Mouse (Mus musculus) kidney, embryonic 14.5 days (tissue): ENCODE results near the gene Gm49325. TPM values are rescaled to one million over a fixed set of nuclear protein-coding genes. Genes with fewer than 3 reads are reported as not detected.

Experiments used
- ATAC-seq: fragments of 200-750 bp; cut with Nextera tagmentation; 2 replicates; pipeline ENCODE4 v1.8.0; 2017; ENCODE audit warnings: moderate number of reproducible peaks, mild to moderate bottlenecking, moderate TSS enrichment, moderate library complexity; ENCODE audit not compliant: low FRiP score, low TSS enrichment
- H3K27ac ChIP-seq: fragments of 300-500 bp; sonication (generic); 2 replicates; pipeline ENCODE4 v1.5.1; 2014; ENCODE audit warnings: low read depth, mild to moderate bottlenecking, low read length, moderate library complexity, mixed read lengths
- H3K27me3 ChIP-seq: fragments of 300-500 bp; sonication (generic); 2 replicates; pipeline ENCODE4 v1.6.1; 2014; ENCODE audit warnings: mild to moderate bottlenecking, low read length; ENCODE audit not compliant: control insufficient read depth, insufficient read depth
- H3K36me3 ChIP-seq: fragments of 300-500 bp; sonication (generic); 2 replicates; pipeline ENCODE4 v1.6.1; 2014; ENCODE audit warnings: low read length, mixed read lengths; ENCODE audit not compliant: control insufficient read depth, insufficient read depth
- H3K4me1 ChIP-seq: fragments of 300-500 bp; sonication (generic); 2 replicates; pipeline ENCODE4 v1.6.1; 2014; ENCODE audit warnings: low read length, mixed read lengths; ENCODE audit not compliant: control insufficient read depth, insufficient read depth
- H3K4me2 ChIP-seq: fragments of 300-500 bp; sonication (generic); replicated peaks from 2 replicates; pipeline ENCODE4 v1.6.1; 2014; ENCODE audit warnings: low read depth, mild to moderate bottlenecking, low read length
- H3K4me3 ChIP-seq: fragments of 300-500 bp; sonication (generic); 2 replicates; pipeline ENCODE4 v1.5.1; 2014; ENCODE audit warnings: mild to moderate bottlenecking, low read length
- H3K9ac ChIP-seq: fragments of 300-500 bp; sonication (generic); 2 replicates; pipeline ENCODE4 v1.6.1; 2014; ENCODE audit warnings: low read depth, mild to moderate bottlenecking, low read length, moderate library complexity
- H3K9me3 ChIP-seq: fragments of 300-500 bp; sonication (generic); 2 replicates; pipeline ENCODE4 v1.6.1; 2016; ENCODE audit warnings: low read length; ENCODE audit not compliant: control insufficient read depth
- WGBS: fragments of 180-500 bp; shearing (Covaris S2); extraction: QIAGEN DNeasy Blood & Tissue Kit; methylation state at CpG from one replicate; pipeline ENCODE4 v1.1.7; 2014; 5-methylcytosine and 5-hydroxymethylcytosine counted together
- polyA plus RNA-seq: library from polyadenylated mRNA; unstranded; fragments of >200 nt; fragmentation: Nextera tagmentation; extraction: Ambion mirVana; gene quantifications from 2 replicates; pipeline ENCODE4 v1.2.1, GENCODE M21; 2014

Gene Gm49325
- polyA plus RNA-seq, 1 experiment from 2014 or later = 1.2 TPM

DNA sequence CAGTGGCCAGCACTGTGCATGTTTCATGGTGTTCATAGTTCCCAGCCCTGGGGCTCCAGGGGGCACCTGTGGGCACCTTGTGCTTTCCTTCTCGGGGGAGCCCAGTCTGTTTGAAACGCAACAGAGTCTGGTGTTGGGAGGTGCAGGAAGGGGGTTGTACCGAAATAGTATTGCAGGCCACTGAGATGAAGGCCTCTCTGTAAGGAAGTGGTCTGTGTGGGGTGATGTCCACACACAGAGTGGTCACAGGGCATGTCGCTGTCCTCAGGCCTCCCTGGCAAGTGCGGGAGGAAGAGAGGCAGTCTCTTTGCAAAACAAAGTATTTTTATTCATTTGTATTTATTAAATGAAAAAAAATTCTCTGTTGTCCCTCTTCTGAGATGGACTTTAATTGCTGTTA lies 39.6 kb downstream of the Gm49325 start:
- Histone ChIP-seq H3K27me3 (no peaks in the 10 kb centered on the region), H3K4me3 (no peak overlapping the region), H3K4me1 (no peaks in the 10 kb centered on the region), H3K27ac (no peak overlapping the region), H3K36me3 (peaks cover 60% of the 10 kb centered on the region), H3K9ac (no peak overlapping the region), H3K9me3 (no peaks in the 10 kb centered on the region), H3K4me2 (no peak overlapping the region)
- ATAC-seq = no peak
- 90% methylated on average over 5 of the region's 5 CpGs for WGBS

DNA sequence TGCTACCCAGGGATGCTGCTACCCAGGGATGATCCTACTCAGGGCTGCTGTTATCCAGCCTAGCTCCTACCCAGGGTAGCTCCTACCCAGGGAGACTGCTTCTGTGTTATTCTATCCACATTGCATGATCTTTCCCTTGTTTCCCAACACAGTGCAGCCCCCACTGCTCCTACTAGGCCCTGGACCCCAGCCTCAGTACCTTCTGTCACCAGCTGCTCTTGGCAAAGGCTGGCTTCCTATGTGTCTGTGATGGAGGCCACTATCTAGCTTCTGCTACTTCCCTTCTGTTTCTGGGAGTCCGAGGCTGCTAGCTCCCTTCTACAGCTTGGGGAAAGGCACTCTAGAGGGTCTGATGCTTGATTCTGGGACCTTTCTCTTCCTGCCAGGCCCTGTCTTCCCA lies 41.5 kb downstream of the Gm49325 start:
- no peaks in the 10 kb centered on the region for H3K9me3 ChIP-seq
- H3K36me3 ChIP-seq = peaks cover 42% of the 10 kb centered on the region
- no peaks in the 10 kb centered on the region for H3K4me1 ChIP-seq
- no peak overlapping the region for H3K9ac ChIP-seq
- no peak overlapping the region for H3K4me2 ChIP-seq
- H3K4me3 ChIP-seq = no peak overlapping the region
- ATAC-seq = no peak
- H3K27ac ChIP-seq = no peak overlapping the region
- WGBS = 88% methylated on average over 1 of the region's 1 CpGs
- H3K27me3 ChIP-seq = no peaks in the 10 kb centered on the region

DNA sequence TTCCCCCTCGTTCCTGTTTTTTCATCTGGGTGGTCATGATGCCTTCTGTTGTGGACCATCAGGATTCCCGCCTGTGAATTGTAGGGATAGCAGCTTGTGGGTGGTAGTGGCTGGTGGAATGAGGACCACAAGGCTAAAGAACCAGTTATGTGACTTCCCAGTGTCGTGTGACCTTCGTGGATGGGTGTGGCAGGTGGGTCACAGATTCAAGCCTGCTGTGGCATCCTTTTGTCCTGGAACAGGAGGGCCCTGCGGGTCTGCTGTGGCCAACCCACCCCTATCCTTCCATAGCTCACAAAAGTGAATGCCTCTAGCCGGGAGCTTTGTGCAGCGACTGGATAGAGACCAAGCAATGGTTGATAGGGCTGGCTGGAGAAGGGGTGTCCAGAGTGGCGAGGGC lies 41.9 kb downstream of the Gm49325 start:
- no peaks in the 10 kb centered on the region for H3K4me1 ChIP-seq
- no peak overlapping the region for H3K9ac ChIP-seq
- no peak overlapping the region for H3K4me3 ChIP-seq
- no peaks in the 10 kb centered on the region for H3K27me3 ChIP-seq
- no peak overlapping the region for H3K27ac ChIP-seq
- no peaks in the 10 kb centered on the region for H3K9me3 ChIP-seq
- no peak overlapping the region for H3K4me2 ChIP-seq
- H3K36me3 ChIP-seq = peaks cover 39% of the 10 kb centered on the region
- ATAC-seq = no peak
- 82% methylated on average over 8 of the region's 8 CpGs for WGBS

DNA sequence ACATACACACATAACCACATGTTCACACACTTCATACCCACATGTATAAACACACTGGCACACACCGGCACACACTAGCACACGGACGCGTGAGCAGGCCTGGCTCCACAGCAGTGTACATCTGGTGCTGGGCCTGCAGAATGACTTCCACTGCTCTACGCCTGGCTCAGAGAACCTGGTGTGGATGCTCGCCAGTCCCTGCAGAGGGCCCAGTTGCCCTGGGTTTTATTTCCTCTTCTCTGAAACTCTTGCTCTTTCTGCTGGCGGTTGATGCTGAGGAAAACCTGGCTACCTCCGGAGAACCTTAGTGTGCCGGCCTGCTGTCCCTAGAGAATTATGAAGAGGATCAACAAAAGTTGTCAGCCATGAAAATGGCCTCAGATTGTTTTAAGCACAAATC lies 46.0 kb downstream of the Gm49325 start:
- Histone ChIP-seq H3K4me3 (no peak overlapping the region), H3K4me1 (no peaks in the 10 kb centered on the region), H3K4me2 (no peak overlapping the region), H3K27me3 (no peaks in the 10 kb centered on the region), H3K9me3 (no peaks in the 10 kb centered on the region), H3K9ac (no peak overlapping the region), H3K27ac (no peak overlapping the region), H3K36me3 (no peaks in the 10 kb centered on the region; the same call in 1 of the 2 replicates)
- WGBS = 91% methylated on average over 9 of the region's 9 CpGs
- ATAC-seq = no peak

DNA sequence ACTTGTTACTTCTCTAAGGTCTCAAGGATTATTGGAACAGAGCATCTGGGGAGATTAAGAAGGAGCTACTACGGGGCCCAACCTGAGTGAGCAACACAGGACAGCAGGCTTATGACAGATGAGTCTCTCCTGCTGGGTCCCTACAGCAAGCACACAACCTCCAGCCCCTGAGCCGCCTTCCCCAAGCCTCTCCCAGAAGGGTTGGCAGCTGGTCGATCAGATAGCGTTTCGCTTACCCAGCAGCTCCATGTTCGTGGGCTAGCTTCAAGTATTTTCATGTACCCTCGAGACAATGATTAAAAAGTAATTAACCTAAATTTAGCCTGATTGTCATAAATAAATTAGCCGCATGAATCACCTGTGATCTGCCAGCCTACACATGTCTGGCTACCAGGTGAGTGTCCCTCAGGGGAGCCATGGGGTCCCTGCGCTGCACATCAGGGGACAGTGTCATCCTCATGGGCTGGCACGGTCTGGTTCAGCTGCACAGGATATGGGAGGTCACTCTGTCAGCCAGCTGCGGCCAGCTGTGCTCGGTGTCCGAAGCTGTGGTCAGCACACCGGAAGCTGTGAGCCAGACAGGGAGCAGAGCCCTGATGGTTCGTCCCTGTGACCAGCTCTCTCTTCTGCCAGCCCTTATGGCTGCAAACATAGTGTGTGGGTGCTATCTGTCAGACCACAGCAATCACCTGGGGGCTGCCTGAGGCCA lies 52.4 kb downstream of the Gm49325 start:
- Histone ChIP-seq H3K9me3 (no peaks in the 10 kb centered on the region; the same call in 1 of the 2 replicates), H3K27ac (no peak overlapping the region), H3K4me2 (no peak overlapping the region), H3K9ac (no peak overlapping the region), H3K4me1 (0 out of 2 replicates have a peak, but pooled peaks cover 6% of the 10 kb centered on the region), H3K4me3 (no peak overlapping the region), H3K36me3 (no peaks in the 10 kb centered on the region), H3K27me3 (no peaks in the 10 kb centered on the region)
- 45% methylated on average over 15 of the region's 15 CpGs for WGBS
- ATAC-seq = peak; percentile 64; the same call in 1 of the 2 replicates

DNA sequence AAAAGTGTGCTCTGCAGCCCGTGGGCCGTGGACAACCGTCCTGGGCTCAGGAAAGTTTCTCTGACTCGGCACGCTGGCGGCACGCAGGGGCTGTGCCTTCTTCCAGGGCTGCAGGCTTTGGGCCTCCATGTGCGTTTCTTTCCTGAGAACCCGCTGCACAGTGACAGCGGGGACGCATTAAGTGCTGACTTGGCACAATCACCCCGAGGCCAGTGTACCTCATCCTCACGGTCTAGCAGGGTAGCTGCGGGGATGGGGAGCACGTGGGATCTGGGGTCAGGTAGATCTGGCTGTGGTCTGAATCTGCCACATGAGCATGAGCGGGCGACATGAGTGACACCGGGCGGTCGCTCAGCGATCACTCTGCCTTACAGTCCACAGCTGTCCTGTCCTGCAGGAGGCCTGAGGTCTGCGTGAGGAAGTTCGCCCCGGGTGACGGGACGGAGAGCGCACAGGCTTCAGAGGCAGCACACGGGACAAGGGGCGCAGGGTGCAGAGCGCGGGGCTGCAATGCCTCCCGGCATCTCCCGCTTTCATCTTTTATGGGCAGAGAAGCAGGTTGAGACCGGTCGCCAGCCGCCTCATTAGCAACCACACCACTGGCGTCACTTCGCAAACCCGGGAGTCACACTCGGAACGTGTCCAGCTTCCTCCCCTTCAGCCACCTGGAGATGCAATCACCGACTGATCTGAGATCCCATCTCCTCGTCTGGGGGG lies 58.1 kb downstream of the Gm49325 start:
- H3K4me2 ChIP-seq = peak overlapping the region; percentile 21
- no peak overlapping the region for H3K4me3 ChIP-seq
- 29% methylated on average over 42 of the region's 43 CpGs for whole genome bisulfite sequencing
- no peak overlapping the region for H3K27ac ChIP-seq
- H3K9ac ChIP-seq = no peak overlapping the region
- H3K36me3 ChIP-seq = no peaks in the 10 kb centered on the region
- no peaks in the 10 kb centered on the region; the same call in 1 of the 2 replicates for H3K9me3 ChIP-seq
- peaks cover 6% of the 10 kb centered on the region; the same call in 1 of the 2 replicates for H3K27me3 ChIP-seq
- no peaks in the 10 kb centered on the region for H3K4me1 ChIP-seq
- no peak; the same call in 1 of the 2 replicates for ATAC-seq

DNA sequence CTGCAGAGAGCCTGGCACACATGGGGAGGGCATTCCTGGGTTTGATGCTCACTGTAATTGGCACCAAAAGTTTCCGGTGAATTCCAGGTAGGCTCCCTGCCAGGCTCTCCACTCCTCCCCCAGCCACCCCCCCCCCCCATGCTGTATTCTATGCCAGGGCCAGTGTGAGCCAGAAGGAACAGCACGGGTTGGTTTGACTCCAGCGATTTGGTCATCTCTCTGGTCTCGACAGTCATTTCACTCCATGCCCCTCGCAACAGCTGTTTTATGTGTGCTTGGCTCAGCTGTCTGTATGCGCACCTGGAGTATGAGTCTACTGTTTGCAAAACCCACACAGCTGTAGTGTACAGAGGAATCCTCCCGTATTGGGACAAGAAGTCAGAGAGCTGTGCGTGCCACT lies 60.3 kb downstream of the Gm49325 start:
- H3K9ac ChIP-seq = no peak overlapping the region
- H3K36me3 ChIP-seq = no peaks in the 10 kb centered on the region
- no peaks in the 10 kb centered on the region for H3K4me1 ChIP-seq
- H3K9me3 ChIP-seq = no peaks in the 10 kb centered on the region
- peaks cover 6% of the 10 kb centered on the region; the same call in 1 of the 2 replicates for H3K27me3 ChIP-seq
- WGBS = 88% methylated on average over 8 of the region's 8 CpGs
- H3K27ac ChIP-seq = no peak overlapping the region
- H3K4me2 ChIP-seq = no peak overlapping the region
- H3K4me3 ChIP-seq = no peak overlapping the region
- no peak for ATAC-seq

DNA sequence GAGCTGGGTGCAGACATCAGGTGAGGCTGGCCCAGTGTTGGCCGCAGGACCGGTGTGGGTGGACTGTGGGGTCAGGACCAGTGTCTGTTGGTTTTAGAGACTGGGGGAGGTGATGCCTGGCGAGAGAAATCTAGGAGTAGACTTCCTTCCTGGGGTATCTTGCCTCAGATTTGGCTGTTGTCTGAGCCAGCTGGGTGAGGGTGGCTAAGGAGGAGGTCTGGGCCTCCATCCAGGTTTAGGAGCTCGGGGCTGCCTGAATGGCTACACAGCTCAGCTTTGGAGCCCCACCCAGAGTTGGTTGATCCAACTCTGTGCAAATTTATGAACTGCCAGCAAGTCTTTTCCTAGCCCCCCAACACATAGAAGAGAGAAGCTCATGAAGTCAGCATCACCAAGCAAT lies 61.4 kb downstream of the Gm49325 start:
- H3K4me1 ChIP-seq = no peaks in the 10 kb centered on the region
- no peak for ATAC-seq
- H3K27ac ChIP-seq = no peak overlapping the region
- H3K36me3 ChIP-seq = no peaks in the 10 kb centered on the region
- 79% methylated on average over 4 of the region's 4 CpGs for WGBS
- no peak overlapping the region for H3K4me3 ChIP-seq
- peaks cover 6% of the 10 kb centered on the region; the same call in 1 of the 2 replicates for H3K27me3 ChIP-seq
- H3K9ac ChIP-seq = no peak overlapping the region
- H3K4me2 ChIP-seq = no peak overlapping the region
- no peaks in the 10 kb centered on the region for H3K9me3 ChIP-seq

DNA sequence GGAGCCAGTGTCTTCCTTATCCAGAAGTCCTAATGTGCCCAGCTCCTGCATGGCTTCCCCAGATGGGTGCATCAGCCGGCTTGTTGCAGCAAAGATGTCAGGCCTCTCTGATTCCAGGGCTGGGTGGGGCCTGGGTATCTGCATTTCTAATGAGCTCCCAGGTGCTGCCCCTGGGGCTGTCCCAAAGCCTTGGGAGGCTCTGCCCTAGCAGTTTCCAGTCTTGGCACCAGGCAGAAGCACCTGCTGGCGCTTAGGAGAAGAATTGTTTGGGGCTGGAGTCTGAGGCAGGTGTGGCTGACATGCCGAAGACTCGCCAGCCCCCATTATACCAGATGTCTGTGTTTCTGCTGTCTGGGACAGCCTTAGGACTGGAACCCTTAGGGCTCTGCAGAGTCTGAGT lies 64.7 kb downstream of the Gm49325 start:
- no peak overlapping the region for H3K4me2 ChIP-seq
- no peak overlapping the region for H3K27ac ChIP-seq
- WGBS = 78% methylated on average over 4 of the region's 4 CpGs
- H3K36me3 ChIP-seq = no peaks in the 10 kb centered on the region
- ATAC-seq = no peak
- H3K4me3 ChIP-seq = no peak overlapping the region
- H3K9me3 ChIP-seq = no peaks in the 10 kb centered on the region
- H3K9ac ChIP-seq = no peak overlapping the region
- peaks cover 8% of the 10 kb centered on the region for H3K27me3 ChIP-seq
- H3K4me1 ChIP-seq = no peaks in the 10 kb centered on the region
